Mouse (Mus musculus) neural tube, embryonic 13.5 days (tissue): ENCODE data around the gene Zfyve28. TPM values are rescaled to one million over a fixed set of nuclear protein-coding genes. Genes with fewer than 3 reads are reported as not detected.

Experiments
- ATAC-seq: fragments of 200-750 bp; cut with Nextera tagmentation; 2 replicates; pipeline ENCODE4 v1.8.0; 2017; ENCODE audit warnings: low read depth, mild to moderate bottlenecking, moderate TSS enrichment, moderate library complexity
- H3K27ac ChIP-seq: fragments of 300-500 bp; sonication (generic); replicated peaks from 2 replicates; pipeline ENCODE4 v1.5.1; 2015; ENCODE audit warnings: moderate library complexity, mild to moderate bottlenecking, inconsistent platforms
- H3K27me3 ChIP-seq: fragments of 300-500 bp; sonication (generic); 2 replicates; pipeline ENCODE4 v1.6.1; 2015; ENCODE audit warnings: mild to moderate bottlenecking, inconsistent platforms
- H3K36me3 ChIP-seq: fragments of 300-500 bp; sonication (generic); 2 replicates; pipeline ENCODE4 v1.6.1; 2015; ENCODE audit warnings: mild to moderate bottlenecking, inconsistent platforms
- H3K4me1 ChIP-seq: fragments of 300-500 bp; sonication (generic); replicated peaks from 2 replicates; pipeline ENCODE4 v1.6.1; 2015; ENCODE audit warnings: inconsistent platforms
- H3K4me2 ChIP-seq: fragments of 300-500 bp; sonication (generic); 2 replicates; pipeline ENCODE4 v1.6.1; 2015; ENCODE audit warnings: inconsistent platforms, mild to moderate bottlenecking, moderate library complexity
- H3K4me3 ChIP-seq: fragments of 300-500 bp; sonication (generic); 2 replicates; pipeline ENCODE4 v1.5.1; 2015; ENCODE audit warnings: mild to moderate bottlenecking, inconsistent platforms
- H3K9ac ChIP-seq: fragments of 300-500 bp; sonication (generic); 2 replicates; pipeline ENCODE4 v1.6.1; 2015; ENCODE audit warnings: moderate library complexity, mild to moderate bottlenecking, inconsistent platforms
- H3K9me3 ChIP-seq: fragments of 300-500 bp; sonication (generic); 2 replicates; pipeline ENCODE4 v1.6.1; 2016; ENCODE audit warnings: inconsistent platforms
- WGBS: fragments of 180-500 bp; shearing (Covaris S2); methylation state at CpG from one replicate; pipeline ENCODE4 v1.1.7; 2015; 5-methylcytosine and 5-hydroxymethylcytosine counted together
- polyA plus RNA-seq: library from polyadenylated mRNA; unstranded; fragments of >200 nt; fragmentation: Nextera tagmentation; extraction: Ambion mirVana; gene quantifications from 2 replicates; pipeline ENCODE4 v1.2.1, GENCODE M21; 2015

The Zfyve28 gene
- polyA plus RNA-seq, 1 experiment from 2014 or later = 6.9 TPM

GRCm38 (mm10) chr5:34183976-34184375 is 104.3 kb downstream of the Zfyve28 start:
- Histone ChIP-seq H3K36me3 (peaks cover 54% of the 10 kb centered on the region), H3K4me3 (no peak overlapping the region), H3K4me2 (no peak overlapping the region), H3K27me3 (no peaks in the 10 kb centered on the region), H3K9me3 (no peaks in the 10 kb centered on the region), H3K27ac (no peak overlapping the region), H3K9ac (no peak overlapping the region), H3K4me1 (peaks cover 59% of the 10 kb centered on the region)
- 86% methylated on average over 3 of the region's 3 CpGs for WGBS
- ATAC-seq = no peak

GRCm38 (mm10) chr5:34183156-34183880 is 104.9 kb downstream of the Zfyve28 start:
- 67% methylated on average over 5 of the region's 5 CpGs for WGBS
- Histone ChIP-seq H3K36me3 (peaks cover 61% of the 10 kb centered on the region), H3K27ac (no peak overlapping the region), H3K27me3 (no peaks in the 10 kb centered on the region), H3K4me1 (peaks cover 53% of the 10 kb centered on the region), H3K4me2 (no peak overlapping the region), H3K9ac (0 out of 2 replicates have a peak overlapping the region, but pooled peaks have one; percentile 17), H3K4me3 (no peak overlapping the region), H3K9me3 (no peaks in the 10 kb centered on the region)
- ATAC-seq = no peak

- Histone ChIP-seq H3K9ac (no peak overlapping the region), H3K4me1 (peaks cover 50% of the 10 kb centered on the region), H3K4me2 (no peak overlapping the region), H3K27ac (no peak overlapping the region), H3K27me3 (no peaks in the 10 kb centered on the region), H3K9me3 (no peaks in the 10 kb centered on the region), H3K36me3 (peaks cover 69% of the 10 kb centered on the region), H3K4me3 (no peak overlapping the region)
- WGBS = 87% methylated on average over 3 of the region's 3 CpGs
- ATAC-seq = no peak
Observed at GRCm38 (mm10) chr5:34182486-34182885, 105.8 kb downstream of the Zfyve28 start.

GRCm38 (mm10) chr5:34177821-34178220 is 110.4 kb downstream of the Zfyve28 start:
- no peak overlapping the region for H3K27ac ChIP-seq
- no peaks in the 10 kb centered on the region for H3K27me3 ChIP-seq
- peaks cover 11% of the 10 kb centered on the region for H3K4me1 ChIP-seq
- no peak for ATAC-seq
- no peaks in the 10 kb centered on the region for H3K9me3 ChIP-seq
- no peak overlapping the region for H3K9ac ChIP-seq
- H3K4me2 ChIP-seq = no peak overlapping the region
- H3K36me3 ChIP-seq = peaks cover 99% of the 10 kb centered on the region
- no peak overlapping the region for H3K4me3 ChIP-seq
- 94% methylated on average over 4 of the region's 4 CpGs for WGBS

GRCm38 (mm10) chr5:34177091-34177490 is 111.2 kb downstream of the Zfyve28 start:
- 98% methylated on average over 2 of the region's 2 CpGs for WGBS
- no peak overlapping the region for H3K4me3 ChIP-seq
- H3K4me1 ChIP-seq = 0 out of 2 replicates have a peak, but pooled peaks cover 3% of the 10 kb centered on the region
- H3K9ac ChIP-seq = no peak overlapping the region
- H3K9me3 ChIP-seq = no peaks in the 10 kb centered on the region
- H3K36me3 ChIP-seq = peaks cover 97% of the 10 kb centered on the region
- ATAC-seq = no peak
- H3K27ac ChIP-seq = no peak overlapping the region
- H3K27me3 ChIP-seq = no peaks in the 10 kb centered on the region
- H3K4me2 ChIP-seq = no peak overlapping the region

GRCm38 (mm10) chr5:34176691-34177090 is 111.6 kb downstream of the Zfyve28 start:
- Histone ChIP-seq H3K4me3 (no peak overlapping the region), H3K4me1 (no peaks in the 10 kb centered on the region), H3K9ac (no peak overlapping the region), H3K4me2 (no peak overlapping the region), H3K27ac (no peak overlapping the region), H3K9me3 (no peaks in the 10 kb centered on the region), H3K36me3 (peaks cover 93% of the 10 kb centered on the region), H3K27me3 (no peaks in the 10 kb centered on the region)
- no peak for ATAC-seq
- 72% methylated on average over 10 of the region's 10 CpGs for WGBS

- WGBS = 21% methylated on average over 5 of the region's 5 CpGs
- H3K9me3 ChIP-seq = no peaks in the 10 kb centered on the region
- H3K4me1 ChIP-seq = peaks cover 4% of the 10 kb centered on the region; the same call in 1 of the 2 replicates
- H3K27ac ChIP-seq = no peak overlapping the region
- no peak overlapping the region for H3K9ac ChIP-seq
- H3K4me2 ChIP-seq = no peak overlapping the region
- no peak overlapping the region for H3K4me3 ChIP-seq
- peaks cover 80% of the 10 kb centered on the region for H3K36me3 ChIP-seq
- ATAC-seq = no peak
- no peaks in the 10 kb centered on the region for H3K27me3 ChIP-seq
Observed at GRCm38 (mm10) chr5:34175403-34175694, 112.9 kb downstream of the Zfyve28 start.

GRCm38 (mm10) chr5:34174550-34175402 is 113.5 kb downstream of the Zfyve28 start:
- Histone ChIP-seq H3K9ac (no peak overlapping the region), H3K27ac (no peak overlapping the region), H3K27me3 (no peaks in the 10 kb centered on the region), H3K9me3 (no peaks in the 10 kb centered on the region), H3K4me3 (no peak overlapping the region), H3K4me2 (no peak overlapping the region), H3K36me3 (peaks cover 74% of the 10 kb centered on the region), H3K4me1 (peaks cover 10% of the 10 kb centered on the region)
- 60% methylated on average over 5 of the region's 5 CpGs for WGBS
- no peak for ATAC-seq

- H3K27me3 ChIP-seq = no peaks in the 10 kb centered on the region
- no peak overlapping the region for H3K4me3 ChIP-seq
- no peak overlapping the region for H3K27ac ChIP-seq
- no peak for ATAC-seq
- H3K4me1 ChIP-seq = peaks cover 12% of the 10 kb centered on the region
- H3K9ac ChIP-seq = no peak overlapping the region
- peaks cover 67% of the 10 kb centered on the region for H3K36me3 ChIP-seq
- no peak overlapping the region for H3K4me2 ChIP-seq
- WGBS = 90% methylated on average over 2 of the region's 2 CpGs
- no peaks in the 10 kb centered on the region for H3K9me3 ChIP-seq
Observed at GRCm38 (mm10) chr5:34174021-34174420, 114.2 kb downstream of the Zfyve28 start.

GRCm38 (mm10) chr5:34170726-34171125 is 117.5 kb downstream of the Zfyve28 start:
- WGBS = 76% methylated on average over 4 of the region's 4 CpGs
- no peak overlapping the region for H3K4me3 ChIP-seq
- no peak overlapping the region for H3K4me2 ChIP-seq
- H3K27me3 ChIP-seq = no peaks in the 10 kb centered on the region
- H3K27ac ChIP-seq = peak overlapping the region; percentile 18
- peaks cover 31% of the 10 kb centered on the region for H3K4me1 ChIP-seq
- H3K36me3 ChIP-seq = peaks cover 34% of the 10 kb centered on the region
- ATAC-seq = no peak
- no peaks in the 10 kb centered on the region for H3K9me3 ChIP-seq
- H3K9ac ChIP-seq = no peak overlapping the region

- peak overlapping the region; percentile 67 for H3K9ac ChIP-seq
- no peak for ATAC-seq
- peaks cover 37% of the 10 kb centered on the region for H3K4me1 ChIP-seq
Observed at GRCm38 (mm10) chr5:34169954-34170353, 118.3 kb downstream of the Zfyve28 start.

More at GRCm38 (mm10) chr5:34169954-34170353, 118.3 kb downstream of the Zfyve28 start:
- peak overlapping the region; percentile 78 for H3K4me3 ChIP-seq
- 86% methylated on average over 3 of the region's 3 CpGs for WGBS
- peak overlapping the region; percentile 72 for H3K4me2 ChIP-seq
- H3K27me3 ChIP-seq = no peaks in the 10 kb centered on the region
- H3K9me3 ChIP-seq = no peaks in the 10 kb centered on the region
- H3K36me3 ChIP-seq = peaks cover 26% of the 10 kb centered on the region
- H3K27ac ChIP-seq = peak overlapping the region; percentile 91
